Mouse (Mus musculus) lung, embryonic 16.5 days (tissue): ENCODE measurements at regions not wholly inside any gene's neighbourhood (a gene's known extent, or its start where the extent isn't known, plus 50 kb on each side); places are given as distances from the start of the nearest gene placed in this dataset.

ENCODE experiments used
- ATAC-seq: fragments of 200-750 bp; cut with Nextera tagmentation; 2 replicates; pipeline ENCODE4 v1.8.0; 2017; ENCODE audit warnings: low read depth, mild to moderate bottlenecking, moderate library complexity
- H3K27ac ChIP-seq: fragments of 300-500 bp; sonication (generic); 2 replicates; pipeline ENCODE4 v1.5.1; 2014; ENCODE audit warnings: mild to moderate bottlenecking, control low read depth, low read length
- H3K27me3 ChIP-seq: fragments of 300-500 bp; sonication (generic); 2 replicates; pipeline ENCODE4 v1.6.1; 2014; ENCODE audit warnings: low read depth, low read length, mixed read lengths; ENCODE audit not compliant: control insufficient read depth, insufficient read depth
- H3K36me3 ChIP-seq: fragments of 300-500 bp; sonication (generic); 2 replicates; pipeline ENCODE4 v1.6.1; 2014; ENCODE audit warnings: low read length; ENCODE audit not compliant: control insufficient read depth, insufficient read depth
- H3K4me1 ChIP-seq: fragments of 300-500 bp; sonication (generic); replicated peaks from 2 replicates; pipeline ENCODE4 v1.6.1; 2014; ENCODE audit warnings: low read length, mixed read lengths; ENCODE audit not compliant: control insufficient read depth, insufficient read depth
- H3K4me2 ChIP-seq: fragments of 300-500 bp; sonication (generic); 2 replicates; pipeline ENCODE4 v1.6.1; 2014; ENCODE audit warnings: low read depth, low read length, control low read depth
- H3K4me3 ChIP-seq: fragments of 300-500 bp; sonication (generic); 2 replicates; pipeline ENCODE4 v1.5.1; 2014; ENCODE audit warnings: mild to moderate bottlenecking, low read length, control low read depth
- H3K9ac ChIP-seq: fragments of 300-500 bp; sonication (generic); 2 replicates; pipeline ENCODE4 v1.6.1; 2014; ENCODE audit warnings: low read length, control low read depth
- H3K9me3 ChIP-seq: fragments of 300-500 bp; sonication (generic); 2 replicates; pipeline ENCODE4 v1.6.1; 2016; ENCODE audit warnings: low read length; ENCODE audit not compliant: control insufficient read depth
- WGBS: fragments of 180-500 bp; shearing (Covaris S2); extraction: QIAGEN DNeasy Blood & Tissue Kit; methylation state at CpG from one replicate; pipeline ENCODE4 v1.1.7; 2014; 5-methylcytosine and 5-hydroxymethylcytosine counted together

DNA sequence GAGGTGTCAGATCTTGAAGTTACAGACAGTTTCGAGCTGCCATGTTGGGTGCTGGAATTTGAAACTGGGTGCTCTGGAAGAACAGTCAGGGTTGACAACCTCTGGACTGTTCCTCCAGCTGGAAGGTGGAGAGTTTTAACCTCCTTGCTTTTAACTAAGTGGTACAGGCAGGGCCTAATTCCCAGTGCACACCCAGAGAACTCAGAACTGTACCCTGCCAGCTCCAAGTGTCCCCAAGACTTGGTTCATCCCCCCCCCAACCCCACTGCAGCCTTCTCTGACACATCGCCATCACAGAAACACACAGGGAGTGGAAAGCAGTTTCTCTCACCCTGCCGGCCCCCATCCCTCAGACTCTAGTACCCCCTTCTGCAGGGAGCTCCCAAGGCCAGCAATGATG lies 228.2 kb upstream of the Nfe2l3 start:
- no peak overlapping the region for H3K4me2 ChIP-seq
- no peak overlapping the region for H3K9ac ChIP-seq
- ATAC-seq: no peak
- no peaks in the 10 kb centered on the region for H3K36me3 ChIP-seq
- H3K27me3 ChIP-seq: peaks cover 15% of the 10 kb centered on the region
- H3K4me1 ChIP-seq: 0 out of 2 replicates have a peak, but pooled peaks cover 3% of the 10 kb centered on the region
- no peaks in the 10 kb centered on the region for H3K9me3 ChIP-seq
- 74% methylated on average over 3 of the region's 3 CpGs for WGBS
- H3K4me3 ChIP-seq: no peak overlapping the region
- H3K27ac ChIP-seq: no peak overlapping the region

GRCm38 (mm10) chr6:51205411-51205810 lies 227.1 kb upstream of the Nfe2l3 start:
- ATAC-seq: no peak
- 77% methylated on average over 11 of the region's 11 CpGs for WGBS

GRCm38 (mm10) chr6:51206712-51207505 lies 225.6 kb upstream of the Nfe2l3 start:
- no peak for ATAC-seq
- Histone ChIP-seq H3K4me2 (no peak overlapping the region), H3K4me1 (peaks cover 3% of the 10 kb centered on the region; the same call in 1 of the 2 replicates), H3K27me3 (peaks cover 15% of the 10 kb centered on the region), H3K4me3 (no peak overlapping the region), H3K9me3 (no peaks in the 10 kb centered on the region), H3K27ac (no peak overlapping the region), H3K9ac (no peak overlapping the region), H3K36me3 (no peaks in the 10 kb centered on the region)
- 9% methylated on average over 11 of the region's 11 CpGs for WGBS

More at GRCm38 (mm10) chr6:51205411-51205810, 227.1 kb upstream of the Nfe2l3 start:
- no peak overlapping the region for H3K27ac ChIP-seq
- H3K4me1 ChIP-seq: 0 out of 2 replicates have a peak, but pooled peaks cover 3% of the 10 kb centered on the region
- H3K9ac ChIP-seq: no peak overlapping the region
- H3K4me2 ChIP-seq: no peak overlapping the region
- peaks cover 15% of the 10 kb centered on the region for H3K27me3 ChIP-seq
- H3K9me3 ChIP-seq: no peaks in the 10 kb centered on the region
- no peaks in the 10 kb centered on the region for H3K36me3 ChIP-seq
- H3K4me3 ChIP-seq: no peak overlapping the region

DNA sequence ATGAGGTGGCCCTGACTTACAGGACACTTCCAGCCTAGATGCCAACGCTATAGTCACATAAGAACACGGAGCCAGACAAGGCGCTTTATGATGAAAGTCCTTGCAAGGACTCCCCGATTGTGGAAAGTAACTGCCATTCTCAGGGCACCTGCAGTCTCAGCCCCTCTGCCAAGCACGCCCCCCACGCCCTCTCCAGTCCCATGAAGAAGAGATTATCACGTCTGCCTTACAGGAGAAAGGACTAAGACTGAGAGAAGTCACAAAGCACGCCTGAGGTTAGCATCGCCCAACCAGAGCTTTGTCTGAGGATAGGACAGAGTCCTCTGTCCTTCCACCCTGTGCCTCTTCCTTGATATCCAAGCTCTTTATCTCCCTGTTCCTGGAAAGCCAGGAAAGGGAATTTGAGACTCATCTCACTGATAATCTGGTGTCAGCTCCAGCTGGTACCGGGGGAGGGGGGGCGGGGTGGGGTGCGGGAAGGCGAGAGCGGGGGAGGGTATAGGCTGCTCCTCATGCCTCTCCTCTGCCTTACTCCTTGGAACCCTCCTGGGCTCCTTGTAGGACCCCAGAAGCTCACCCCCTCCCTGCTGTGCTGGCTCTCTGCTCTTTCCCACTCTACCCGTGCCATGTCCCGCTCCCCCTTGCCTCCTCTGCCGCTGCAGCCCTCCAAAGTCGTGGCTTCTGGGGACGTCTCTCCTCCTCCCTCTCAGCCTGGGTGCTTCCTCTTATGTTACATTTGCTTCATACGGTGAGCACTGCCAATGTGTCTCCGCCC lies 224.7 kb upstream of the Nfe2l3 start:
- no peak for ATAC-seq
- Histone ChIP-seq H3K4me2 (no peak overlapping the region), H3K4me1 (peaks cover 3% of the 10 kb centered on the region; the same call in 1 of the 2 replicates), H3K9me3 (no peaks in the 10 kb centered on the region), H3K27ac (no peak overlapping the region), H3K4me3 (no peak overlapping the region), H3K36me3 (no peaks in the 10 kb centered on the region), H3K9ac (no peak overlapping the region), H3K27me3 (peaks cover 15% of the 10 kb centered on the region)
- 3% methylated on average over 21 of the region's 21 CpGs for WGBS

DNA sequence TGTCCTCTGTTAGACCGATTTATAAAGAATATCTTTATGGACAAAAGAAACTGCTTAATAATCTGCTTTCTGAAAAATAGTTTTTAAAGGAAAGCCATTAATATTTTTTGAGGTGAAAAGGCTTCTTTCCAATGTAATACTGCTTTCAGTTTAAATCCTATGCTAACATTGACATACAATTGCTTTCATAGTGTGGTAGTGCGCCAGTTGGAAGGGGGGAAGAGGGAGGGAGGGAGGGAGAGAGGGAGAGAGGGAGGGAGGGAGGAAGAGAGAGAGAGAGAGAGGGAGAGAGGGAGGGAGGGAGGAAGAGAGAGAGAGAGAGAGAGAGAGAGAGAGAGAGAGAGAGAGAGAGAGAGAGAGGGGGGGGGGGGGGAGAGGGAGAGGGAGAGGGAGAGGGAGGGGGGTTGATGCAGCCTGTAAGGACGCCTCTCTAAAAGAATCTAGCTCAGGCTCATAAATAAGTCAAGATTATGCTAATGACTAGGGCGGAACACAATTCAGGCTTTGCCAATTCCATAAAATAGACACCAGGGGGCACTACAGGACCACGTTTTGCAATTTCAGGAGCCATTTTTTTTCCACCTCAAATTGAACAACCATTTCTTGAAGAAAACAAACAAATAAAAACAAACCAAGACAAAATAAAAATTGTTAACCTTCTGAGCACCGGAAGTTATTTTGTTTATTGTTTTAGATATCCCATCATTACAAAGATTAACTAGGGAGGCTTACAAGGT lies 223.6 kb upstream of the Nfe2l3 start:
- no peak overlapping the region for H3K4me2 ChIP-seq
- ATAC-seq: peak; percentile 64; the same call in 1 of the 2 replicates
- H3K4me1 ChIP-seq: peaks cover 3% of the 10 kb centered on the region; the same call in 1 of the 2 replicates
- no peak overlapping the region for H3K9ac ChIP-seq
- no peak overlapping the region for H3K4me3 ChIP-seq
- H3K27ac ChIP-seq: no peak overlapping the region
- H3K9me3 ChIP-seq: no peaks in the 10 kb centered on the region
- 2% methylated on average over 6 of the region's 6 CpGs for WGBS
- H3K27me3 ChIP-seq: peaks cover 15% of the 10 kb centered on the region
- no peaks in the 10 kb centered on the region for H3K36me3 ChIP-seq

DNA sequence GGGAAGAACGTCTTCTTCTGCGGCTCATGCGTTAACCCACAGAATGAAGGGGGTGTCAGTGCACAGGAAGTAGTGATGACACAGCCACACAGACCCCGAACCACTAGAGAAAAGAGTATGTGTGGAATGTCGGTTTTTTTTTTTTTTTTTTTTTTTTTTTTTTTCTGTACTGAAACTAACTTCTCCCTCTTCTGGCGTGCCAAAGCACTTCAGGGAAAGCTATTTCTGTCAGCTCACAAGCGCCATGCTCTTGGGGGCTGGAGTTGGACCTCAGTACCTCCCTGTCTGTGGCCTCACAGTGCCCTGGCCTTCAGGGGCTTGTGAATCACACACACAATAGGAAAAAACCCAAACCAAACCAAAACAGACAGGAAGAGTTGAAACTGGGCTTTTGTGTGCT lies 221.1 kb upstream of the Nfe2l3 start:
- Histone ChIP-seq H3K4me3 (peak overlapping the region; percentile 16; the same call in 1 of the 2 replicates), H3K4me1 (peaks cover 14% of the 10 kb centered on the region), H3K27me3 (peaks cover 15% of the 10 kb centered on the region), H3K9ac (no peak overlapping the region), H3K27ac (no peak overlapping the region), H3K4me2 (peak overlapping the region; percentile 47), H3K36me3 (no peaks in the 10 kb centered on the region), H3K9me3 (no peaks in the 10 kb centered on the region)
- WGBS: under 1% methylated on average over 7 of the region's 7 CpGs
- peak; percentile 58 for ATAC-seq

DNA sequence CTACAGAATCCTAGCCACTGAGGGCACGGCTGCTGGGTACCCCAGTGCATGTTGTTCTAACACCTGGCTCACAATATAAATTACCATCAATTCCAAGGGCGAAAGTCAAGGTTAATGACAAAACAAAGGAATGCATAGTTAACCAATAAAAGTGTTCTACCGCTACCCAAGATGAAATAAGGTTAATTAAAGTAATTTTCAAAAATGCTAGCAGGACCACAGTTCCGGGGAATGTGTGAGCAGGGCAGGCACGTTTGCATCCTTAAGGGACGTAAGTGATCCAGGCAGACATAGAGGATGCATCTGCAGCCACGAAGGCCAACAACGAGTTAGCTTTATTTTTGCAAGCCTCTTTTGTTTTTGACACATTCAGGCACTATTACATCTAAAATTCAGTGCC lies 220.3 kb upstream of the Nfe2l3 start:
- H3K9ac ChIP-seq: no peak overlapping the region
- no peaks in the 10 kb centered on the region for H3K36me3 ChIP-seq
- no peak for ATAC-seq
- H3K27me3 ChIP-seq: peaks cover 10% of the 10 kb centered on the region
- H3K9me3 ChIP-seq: no peaks in the 10 kb centered on the region
- H3K27ac ChIP-seq: no peak overlapping the region
- no peak overlapping the region for H3K4me3 ChIP-seq
- no peak overlapping the region for H3K4me2 ChIP-seq
- H3K4me1 ChIP-seq: peaks cover 16% of the 10 kb centered on the region
- WGBS: 89% methylated on average over 8 of the region's 8 CpGs

GRCm38 (mm10) chr6:51215371-51215770 lies 217.1 kb upstream of the Nfe2l3 start:
- Histone ChIP-seq H3K9me3 (no peaks in the 10 kb centered on the region), H3K4me1 (peaks cover 14% of the 10 kb centered on the region), H3K4me3 (no peak overlapping the region), H3K27ac (no peak overlapping the region), H3K27me3 (no peaks in the 10 kb centered on the region), H3K4me2 (no peak overlapping the region), H3K9ac (no peak overlapping the region), H3K36me3 (no peaks in the 10 kb centered on the region)
- no peak for ATAC-seq
- WGBS: 77% methylated on average over 10 of the region's 10 CpGs

- Histone ChIP-seq H3K9ac (no peak overlapping the region), H3K4me3 (no peak overlapping the region), H3K27ac (no peak overlapping the region), H3K4me2 (no peak overlapping the region), H3K36me3 (no peaks in the 10 kb centered on the region), H3K9me3 (no peaks in the 10 kb centered on the region), H3K27me3 (no peaks in the 10 kb centered on the region), H3K4me1 (peaks cover 14% of the 10 kb centered on the region)
- 32% methylated on average over 8 of the region's 8 CpGs for WGBS
- peak; percentile 89 for ATAC-seq
These were observed 216.0 kb upstream of the Nfe2l3 start for GRCm38 (mm10) chr6:51216472-51216871.
